Mouse (Mus musculus) lung, postnatal 0 days (tissue): ENCODE results near the gene Jagn1. TPM values are rescaled to one million over a fixed set of nuclear protein-coding genes. Genes with fewer than 3 reads are reported as not detected.

ENCODE experiments used
- ATAC-seq: fragments of 200-750 bp; cut with Nextera tagmentation; 2 replicates; pipeline ENCODE4 v1.8.0; 2017; ENCODE audit warnings: moderate library complexity
- DNase-seq: peaks from one replicate; pipeline ENCODE4 v3.0.0-alpha.2; 2016; ENCODE audit warnings: low spot score
- H3K27ac ChIP-seq: fragments of 300-500 bp; sonication (generic); 2 replicates; pipeline ENCODE4 v1.5.1; 2014; ENCODE audit warnings: antibody characterized with exemption, mild to moderate bottlenecking, low read length, mixed read lengths
- H3K27me3 ChIP-seq: fragments of 300-500 bp; sonication (generic); replicated peaks from 2 replicates; pipeline ENCODE4 v1.6.1; 2014; ENCODE audit warnings: low read length, mixed read lengths; ENCODE audit not compliant: insufficient read depth
- H3K36me3 ChIP-seq: fragments of 300-500 bp; sonication (generic); 2 replicates; pipeline ENCODE4 v1.6.1; 2014; ENCODE audit warnings: low read length, mixed read lengths; ENCODE audit not compliant: insufficient read depth
- H3K4me1 ChIP-seq: fragments of 300-500 bp; sonication (generic); 2 replicates; pipeline ENCODE4 v1.6.1; 2014; ENCODE audit warnings: antibody characterized with exemption, low read depth, low read length, mixed read lengths; ENCODE audit not compliant: insufficient read depth
- H3K4me2 ChIP-seq: fragments of 300-500 bp; sonication (generic); replicated peaks from 2 replicates; pipeline ENCODE4 v1.6.1; 2014; ENCODE audit warnings: low read depth, mild to moderate bottlenecking, low read length, moderate library complexity, mixed read lengths
- H3K4me3 ChIP-seq: fragments of 300-500 bp; sonication (generic); 2 replicates; pipeline ENCODE4 v1.5.1; 2014; ENCODE audit warnings: low read depth, low read length
- H3K9ac ChIP-seq: fragments of 300-500 bp; sonication (generic); replicated peaks from 2 replicates; pipeline ENCODE4 v1.6.1; 2014; ENCODE audit warnings: low read depth, mild to moderate bottlenecking
- H3K9me3 ChIP-seq: fragments of 300-500 bp; sonication (generic); 2 replicates; pipeline ENCODE4 v1.6.1; 2016; ENCODE audit warnings: low read length, mixed read lengths
- CTCF ChIP-seq: IDR thresholded peaks from 2 replicates; pipeline ENCODE4 v1.5.1; 2016; ENCODE audit warnings: antibody characterized with exemption, mild to moderate bottlenecking
- EP300 ChIP-seq: IDR thresholded peaks from 2 replicates; pipeline ENCODE4 v1.6.1; 2016; ENCODE audit warnings: antibody characterized with exemption, mild to moderate bottlenecking, control low read depth
- WGBS: fragments of 180-500 bp; shearing (Covaris S2); extraction: QIAGEN DNeasy Blood & Tissue Kit; methylation state at CpG from one replicate; pipeline ENCODE4 v1.1.7; 2014; 5-methylcytosine and 5-hydroxymethylcytosine counted together
- polyA plus RNA-seq: library from polyadenylated mRNA; unstranded; fragments of >200 nt; fragmentation: Nextera tagmentation; extraction: Ambion mirVana; gene quantifications from 2 replicates; pipeline ENCODE4 v1.2.1, GENCODE M21; 2015

Jagn1 gene
- polyA plus RNA-seq, 1 experiment from 2014 or later = 60.1 TPM

- ATAC-seq (no peak), DNase-seq (no peak)
- no peak overlapping the region for H3K9ac ChIP-seq
- H3K27ac ChIP-seq = no peak overlapping the region
- H3K27me3 ChIP-seq = no peaks in the 10 kb centered on the region
- H3K4me2 ChIP-seq = no peak overlapping the region
- TF ChIP-seq CTCF (no peak), EP300 (no peak)
- no peaks in the 10 kb centered on the region for H3K9me3 ChIP-seq
- H3K36me3 ChIP-seq = no peaks in the 10 kb centered on the region
- no peaks in the 10 kb centered on the region for H3K4me1 ChIP-seq
- WGBS = 71% methylated on average over 12 of the region's 12 CpGs
- no peak overlapping the region for H3K4me3 ChIP-seq
Measured at GRCm38 (mm10) chr6:113404649-113405448, 37.5 kb upstream of the Jagn1 start.

GRCm38 (mm10) chr6:113405483-113405882 lies 36.9 kb upstream of the Jagn1 start:
- no peaks in the 10 kb centered on the region for H3K36me3 ChIP-seq
- TF ChIP-seq CTCF = no peak
- no peak for TF ChIP-seq EP300
- no peak for ATAC-seq
- WGBS = 87% methylated on average over 6 of the region's 6 CpGs
- no peaks in the 10 kb centered on the region for H3K4me1 ChIP-seq
- no peak for DNase-seq
- no peak overlapping the region for H3K4me3 ChIP-seq
- no peak overlapping the region for H3K9ac ChIP-seq
- no peak overlapping the region for H3K4me2 ChIP-seq
- H3K9me3 ChIP-seq = no peaks in the 10 kb centered on the region
- no peaks in the 10 kb centered on the region for H3K27me3 ChIP-seq
- H3K27ac ChIP-seq = no peak overlapping the region

- peak; percentile 26 for TF ChIP-seq CTCF
- no peak for TF ChIP-seq EP300
- no peak overlapping the region for H3K4me2 ChIP-seq
- no peak for DNase-seq
- no peak overlapping the region for H3K9ac ChIP-seq
- H3K4me3 ChIP-seq = no peak overlapping the region
- no peaks in the 10 kb centered on the region for H3K4me1 ChIP-seq
- no peaks in the 10 kb centered on the region for H3K27me3 ChIP-seq
- H3K27ac ChIP-seq = no peak overlapping the region
- WGBS = 78% methylated on average over 9 of the region's 9 CpGs
- ATAC-seq = no peak
- H3K9me3 ChIP-seq = no peaks in the 10 kb centered on the region
- H3K36me3 ChIP-seq = no peaks in the 10 kb centered on the region
Measured at GRCm38 (mm10) chr6:113406683-113407082, 35.7 kb upstream of the Jagn1 start.

DNA sequence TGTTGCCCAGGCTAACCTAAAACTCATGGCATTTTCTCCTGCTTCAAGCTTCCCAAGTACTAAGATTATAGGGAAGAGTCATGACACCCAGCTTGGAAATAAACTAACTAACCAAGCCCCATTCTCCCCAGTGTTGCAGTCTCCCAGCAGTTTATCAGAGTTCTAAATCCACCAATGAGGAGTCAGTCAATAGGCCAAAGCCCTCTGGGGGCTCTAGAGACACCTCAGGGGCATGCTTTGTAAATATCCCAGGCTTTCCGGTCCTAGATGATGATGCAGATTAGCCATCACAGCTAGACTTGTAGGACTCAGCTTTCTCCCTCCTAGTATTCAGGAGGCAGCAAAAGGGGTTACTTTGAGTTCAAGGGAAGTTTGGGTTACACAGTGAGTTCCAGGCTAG lies 32.4 kb upstream of the Jagn1 start:
- no peak for TF ChIP-seq EP300
- TF ChIP-seq CTCF = no peak
- H3K27me3 ChIP-seq = no peaks in the 10 kb centered on the region
- no peak overlapping the region for H3K4me2 ChIP-seq
- H3K36me3 ChIP-seq = no peaks in the 10 kb centered on the region
- no peaks in the 10 kb centered on the region for H3K4me1 ChIP-seq
- H3K27ac ChIP-seq = no peak overlapping the region
- ATAC-seq (no peak), DNase-seq (no peak)
- no peak overlapping the region for H3K9ac ChIP-seq
- H3K4me3 ChIP-seq = no peak overlapping the region
- H3K9me3 ChIP-seq = no peaks in the 10 kb centered on the region
- 50% methylated on average over 1 of the region's 1 CpGs for WGBS

DNA sequence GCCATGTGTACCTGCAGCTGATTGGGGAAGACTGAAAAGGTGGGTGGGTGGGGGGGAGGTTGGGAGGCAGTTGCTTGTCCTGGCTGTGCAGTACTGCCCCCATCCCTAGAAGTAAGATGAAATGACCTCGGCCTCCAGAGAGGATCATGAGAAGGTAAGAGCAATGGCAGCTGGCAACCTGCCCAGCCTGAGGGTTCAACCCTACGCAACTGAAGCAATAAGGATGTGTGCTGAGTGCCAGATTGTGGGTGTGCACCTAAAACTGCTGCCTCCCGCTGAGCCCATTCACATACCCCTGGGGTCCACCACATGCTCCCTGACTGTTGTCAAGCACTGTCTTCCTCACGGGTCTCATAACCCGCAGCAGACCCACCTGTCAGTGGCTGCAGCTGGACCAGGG lies 26.0 kb upstream of the Jagn1 start:
- DNase-seq (no peak), ATAC-seq (no peak)
- no peak overlapping the region for H3K4me2 ChIP-seq
- no peak overlapping the region for H3K27ac ChIP-seq
- WGBS = 54% methylated on average over 5 of the region's 5 CpGs
- peaks cover 8% of the 10 kb centered on the region for H3K4me1 ChIP-seq
- no peak overlapping the region for H3K9ac ChIP-seq
- no peak overlapping the region for H3K4me3 ChIP-seq
- H3K36me3 ChIP-seq = no peaks in the 10 kb centered on the region
- TF ChIP-seq CTCF = no peak
- TF ChIP-seq EP300 = no peak
- H3K9me3 ChIP-seq = no peaks in the 10 kb centered on the region
- H3K27me3 ChIP-seq = no peaks in the 10 kb centered on the region

DNA sequence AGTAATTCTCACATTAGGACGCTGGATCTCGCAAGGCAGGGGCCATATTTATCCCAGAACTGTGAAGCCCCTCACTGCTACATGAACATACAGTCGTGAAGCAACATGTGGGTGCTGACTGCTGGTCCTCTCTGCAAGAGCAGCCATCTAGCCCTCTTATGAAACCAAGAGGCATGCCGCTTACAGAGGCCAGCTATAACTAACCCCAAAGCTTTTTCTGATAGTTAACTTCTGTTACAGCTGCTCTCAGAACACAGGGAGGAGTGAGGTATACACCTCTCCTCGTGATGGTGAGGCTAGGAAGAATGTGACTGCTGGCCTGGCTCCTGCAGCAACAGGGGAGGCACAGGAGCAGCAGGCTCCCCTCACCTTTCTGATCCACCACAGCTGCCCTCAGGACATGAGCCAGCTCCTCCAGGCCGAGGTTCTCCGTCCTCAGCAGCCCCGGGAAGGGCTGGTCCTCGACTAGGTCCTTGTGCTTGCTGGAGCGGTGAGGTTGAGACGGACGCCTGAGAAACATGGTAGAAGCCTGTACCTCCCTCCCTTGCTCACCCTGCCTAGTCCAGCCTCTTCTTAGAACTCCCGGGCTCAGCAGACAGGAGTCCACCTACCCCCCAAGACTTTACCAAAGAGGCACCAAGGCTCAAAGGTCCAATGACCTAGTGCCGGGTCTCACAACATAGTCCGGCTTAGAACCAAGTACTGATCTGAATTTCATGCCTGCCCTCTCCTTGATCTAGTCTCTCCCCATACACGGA lies 23.7 kb upstream of the Jagn1 start:
- no peaks in the 10 kb centered on the region for H3K9me3 ChIP-seq
- ATAC-seq = peak; percentile 53
- peak; percentile 33 for DNase-seq
- no peaks in the 10 kb centered on the region for H3K27me3 ChIP-seq
- peaks cover 8% of the 10 kb centered on the region for H3K4me1 ChIP-seq
- peak overlapping the region; percentile 89 for H3K4me2 ChIP-seq
- no peaks in the 10 kb centered on the region for H3K36me3 ChIP-seq
- TF ChIP-seq CTCF = no peak
- TF ChIP-seq EP300 = no peak
- peak overlapping the region; percentile 52 for H3K9ac ChIP-seq
- H3K4me3 ChIP-seq = peak overlapping the region; percentile 59
- H3K27ac ChIP-seq = peak overlapping the region; percentile 40; the same call in 1 of the 2 replicates
- 10% methylated on average over 16 of the region's 16 CpGs for WGBS
